Mouse (Mus musculus) forebrain, embryonic 12.5 days (tissue): ENCODE data around the gene Nacc2. TPM values are rescaled to one million over a fixed set of nuclear protein-coding genes. Genes with fewer than 3 reads are reported as not detected.

ENCODE experiments used
- ATAC-seq: fragments of 200-750 bp; cut with Nextera tagmentation; 2 replicates; pipeline ENCODE4 v1.8.0; 2017; ENCODE audit warnings: moderate TSS enrichment; ENCODE audit not compliant: low FRiP score
- H3K27ac ChIP-seq: fragments of 300-500 bp; sonication (generic); 2 replicates; pipeline ENCODE4 v1.5.1; 2016; ENCODE audit warnings: mild to moderate bottlenecking
- H3K27me3 ChIP-seq: fragments of 300-500 bp; sonication (generic); 2 replicates; pipeline ENCODE4 v1.6.1; 2016; ENCODE audit warnings: mild to moderate bottlenecking
- H3K36me3 ChIP-seq: fragments of 300-500 bp; sonication (generic); replicated peaks from 2 replicates; pipeline ENCODE4 v1.6.1; 2016; ENCODE audit warnings: mild to moderate bottlenecking
- H3K4me1 ChIP-seq: fragments of 300-500 bp; sonication (generic); 2 replicates; pipeline ENCODE4 v1.6.1; 2016
- H3K4me2 ChIP-seq: fragments of 300-500 bp; sonication (generic); 2 replicates; pipeline ENCODE4 v1.6.1; 2016; ENCODE audit warnings: mild to moderate bottlenecking, moderate library complexity
- H3K4me3 ChIP-seq: fragments of 300-500 bp; sonication (generic); replicated peaks from 2 replicates; pipeline ENCODE4 v1.5.1; 2016; ENCODE audit warnings: mild to moderate bottlenecking
- H3K9ac ChIP-seq: fragments of 300-500 bp; sonication (generic); 2 replicates; pipeline ENCODE4 v1.6.1; 2016; ENCODE audit warnings: mild to moderate bottlenecking
- H3K9me3 ChIP-seq: fragments of 300-500 bp; sonication (generic); 2 replicates; pipeline ENCODE4 v1.6.1; 2016
- WGBS: fragments of 180-500 bp; shearing (Covaris S2); methylation state at CpG from one replicate; pipeline ENCODE4 v1.1.7; 2016; 5-methylcytosine and 5-hydroxymethylcytosine counted together
- polyA plus RNA-seq: library from polyadenylated mRNA; unstranded; fragments of >200 nt; fragmentation: Nextera tagmentation; extraction: Ambion mirVana; gene quantifications from 2 replicates; pipeline ENCODE4 v1.2.1, GENCODE M21; 2016

The Nacc2 gene
- polyA plus RNA-seq, 1 experiment from 2014 or later = 8.4 TPM

DNA sequence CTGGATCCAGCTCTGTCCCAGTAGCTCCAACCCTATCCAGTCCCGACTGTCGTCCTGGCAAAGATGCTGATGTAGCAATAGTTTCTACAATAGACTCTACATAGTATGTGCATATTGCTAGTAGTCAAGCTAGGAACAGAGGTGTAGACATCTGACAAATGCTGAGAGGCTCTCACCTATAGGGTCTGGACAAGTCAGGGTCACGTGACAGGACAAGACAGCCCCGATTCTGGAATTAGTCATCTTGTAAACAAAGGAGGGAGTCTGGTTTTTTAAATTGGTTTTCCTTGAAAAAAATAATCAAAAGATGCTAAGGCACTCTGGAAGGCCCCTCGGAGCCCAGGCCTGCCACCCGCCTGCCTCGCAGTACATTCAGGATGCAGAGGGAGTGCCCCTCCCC, 66.0 kb downstream of the Nacc2 start:
- H3K9ac ChIP-seq = no peak overlapping the region

DNA sequence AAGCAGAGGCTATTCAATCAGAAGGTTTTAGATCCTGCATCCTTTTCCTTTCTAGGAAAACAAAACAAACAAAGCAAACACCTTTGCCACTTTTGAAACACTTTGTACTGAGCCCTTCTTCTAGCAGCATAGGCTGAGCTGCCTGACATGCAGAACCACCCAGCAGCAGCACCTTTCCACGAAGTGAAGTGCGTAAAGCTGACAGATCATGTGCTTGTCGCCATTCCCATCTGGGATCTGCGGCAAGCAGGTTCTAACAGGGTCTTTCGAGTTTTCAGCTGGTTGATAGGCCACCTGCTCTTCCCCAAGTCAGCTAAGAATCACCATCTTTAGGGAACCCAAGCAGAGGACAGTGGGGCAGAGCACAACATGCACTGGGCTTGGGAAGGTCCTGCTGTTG, 66.8 kb downstream of the Nacc2 start:
- H3K27ac ChIP-seq = no peak overlapping the region; the same call in 1 of the 2 replicates
- H3K9ac ChIP-seq = no peak overlapping the region
- 69% methylated on average over 5 of the region's 5 CpGs for WGBS
- H3K27me3 ChIP-seq = no peaks in the 10 kb centered on the region
- H3K9me3 ChIP-seq = no peaks in the 10 kb centered on the region
- peaks cover 5% of the 10 kb centered on the region for H3K4me1 ChIP-seq
- no peak overlapping the region for H3K4me3 ChIP-seq
- no peak for ATAC-seq
- H3K4me2 ChIP-seq = no peak overlapping the region
- peaks cover 4% of the 10 kb centered on the region; the same call in 1 of the 2 replicates for H3K36me3 ChIP-seq

More for the DNA sequence above, 66.0 kb downstream of the Nacc2 start:
- peaks cover 6% of the 10 kb centered on the region for H3K4me1 ChIP-seq
- H3K36me3 ChIP-seq = peaks cover 4% of the 10 kb centered on the region; the same call in 1 of the 2 replicates
- no peaks in the 10 kb centered on the region for H3K27me3 ChIP-seq
- H3K9me3 ChIP-seq = no peaks in the 10 kb centered on the region
- H3K27ac ChIP-seq = no peak overlapping the region
- 81% methylated on average over 7 of the region's 7 CpGs for WGBS
- H3K4me3 ChIP-seq = no peak overlapping the region
- ATAC-seq = no peak
- H3K4me2 ChIP-seq = no peak overlapping the region

DNA sequence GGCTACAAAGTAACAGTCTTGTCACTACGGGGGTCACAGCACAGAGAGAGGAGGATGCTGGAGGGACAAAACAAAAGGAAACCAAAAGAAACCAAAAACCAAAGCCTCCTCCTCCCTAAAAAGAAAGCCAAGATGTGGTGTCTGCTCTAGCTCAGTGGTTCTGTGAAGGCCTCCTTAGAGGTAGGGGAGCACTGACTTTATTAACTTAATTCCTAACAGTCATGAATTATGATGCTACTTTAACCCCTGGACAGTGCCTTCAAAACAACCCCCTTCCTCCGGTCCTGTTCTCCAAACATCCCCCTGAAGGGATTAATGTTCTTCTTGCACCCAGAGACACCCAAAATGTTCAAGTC, 67.3 kb downstream of the Nacc2 start:
- Histone ChIP-seq H3K9ac (no peak overlapping the region), H3K27me3 (no peaks in the 10 kb centered on the region), H3K27ac (no peak overlapping the region), H3K9me3 (no peaks in the 10 kb centered on the region), H3K36me3 (peaks cover 4% of the 10 kb centered on the region; the same call in 1 of the 2 replicates), H3K4me1 (no peaks in the 10 kb centered on the region; the same call in none of the 2 replicates), H3K4me2 (no peak overlapping the region), H3K4me3 (no peak overlapping the region)
- ATAC-seq = no peak
- 52% methylated on average over 2 of the region's 2 CpGs for WGBS

DNA sequence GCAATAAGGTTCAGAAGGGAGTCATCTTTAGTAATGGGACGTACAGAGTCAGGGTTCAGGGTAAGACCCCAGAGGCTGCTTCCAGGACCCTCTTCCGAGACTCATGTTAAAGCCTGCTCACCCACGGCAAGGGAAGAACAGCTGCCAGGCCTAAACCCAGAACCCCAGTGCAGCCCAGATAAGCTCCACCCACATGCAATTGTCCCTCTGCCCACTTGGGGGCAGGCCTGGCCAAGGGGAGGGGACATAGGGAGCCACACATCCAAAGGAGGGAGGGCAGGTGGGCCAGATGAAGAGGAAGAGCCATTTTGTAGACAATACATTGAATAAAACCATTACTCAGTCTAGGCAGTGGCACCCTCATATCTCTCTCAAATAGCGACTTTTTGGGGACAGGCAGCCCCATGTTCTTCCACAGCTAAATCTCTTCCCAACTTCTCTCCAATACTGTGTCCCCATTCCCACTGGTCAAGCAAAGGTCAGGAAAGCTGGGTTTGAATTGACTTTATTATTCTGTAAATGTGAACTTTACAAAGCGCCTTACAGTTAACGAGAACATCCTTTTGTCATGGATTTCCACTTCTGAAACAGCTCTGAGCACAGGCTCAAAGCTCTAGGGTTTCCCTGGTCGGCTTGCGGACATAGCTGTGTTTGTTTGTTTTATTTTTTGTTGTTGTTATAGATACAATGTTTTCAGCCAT, 67.8 kb downstream of the Nacc2 start:
- Histone ChIP-seq H3K27me3 (no peaks in the 10 kb centered on the region), H3K4me1 (no peaks in the 10 kb centered on the region; the same call in none of the 2 replicates), H3K4me3 (no peak overlapping the region), H3K9me3 (no peaks in the 10 kb centered on the region), H3K27ac (no peak overlapping the region), H3K4me2 (no peak overlapping the region), H3K9ac (no peak overlapping the region), H3K36me3 (peaks cover 4% of the 10 kb centered on the region; the same call in 1 of the 2 replicates)
- 40% methylated on average over 8 of the region's 8 CpGs for WGBS
- ATAC-seq = peak; percentile 81; the same call in 1 of the 2 replicates

DNA sequence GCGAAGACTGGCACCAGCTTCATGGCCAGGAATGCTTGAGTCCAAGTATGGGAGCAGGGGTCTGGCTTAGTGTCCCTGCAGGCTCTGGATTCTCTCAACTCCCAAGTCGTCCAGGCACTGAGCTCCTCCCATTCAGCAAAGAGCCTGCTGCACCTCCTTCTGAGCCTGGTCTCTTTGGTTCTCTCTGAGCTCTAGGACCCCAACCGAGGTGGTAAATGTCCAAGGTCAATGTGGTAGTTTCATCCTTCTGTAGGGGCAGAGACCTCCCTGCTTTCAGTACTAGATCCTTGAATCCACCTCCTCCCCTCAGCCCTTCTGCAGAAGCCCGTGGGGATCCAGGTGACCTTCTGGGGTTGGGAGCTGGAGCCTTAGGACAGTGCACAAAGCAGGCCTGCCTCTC, 70.2 kb downstream of the Nacc2 start:
- Histone ChIP-seq H3K4me2 (no peak overlapping the region), H3K4me1 (no peaks in the 10 kb centered on the region; the same call in 1 of the 2 replicates), H3K27me3 (peaks cover 5% of the 10 kb centered on the region; the same call in 1 of the 2 replicates), H3K36me3 (no peaks in the 10 kb centered on the region), H3K9ac (no peak overlapping the region), H3K9me3 (no peaks in the 10 kb centered on the region), H3K27ac (no peak overlapping the region), H3K4me3 (no peak overlapping the region)
- no peak for ATAC-seq
- WGBS = 54% methylated on average over 4 of the region's 4 CpGs

DNA sequence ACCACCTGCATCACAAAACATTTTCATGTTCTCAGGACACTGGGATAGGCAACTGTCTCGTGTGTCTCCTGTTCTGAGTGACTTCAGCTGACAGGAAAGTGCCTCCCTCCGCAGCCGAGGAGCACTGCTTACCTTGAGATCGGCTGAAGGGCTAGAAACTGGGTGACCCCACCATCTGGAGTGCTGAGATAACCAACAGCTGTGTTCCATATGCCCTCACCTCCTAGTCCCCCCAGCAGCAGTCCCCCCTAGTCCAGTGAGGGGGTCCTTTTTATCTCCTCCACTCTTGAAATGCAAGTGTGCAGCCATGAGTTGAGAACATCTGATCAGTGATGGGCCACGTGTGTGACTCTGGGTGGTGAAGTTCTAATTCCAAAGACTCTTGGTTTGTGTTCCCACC, 74.2 kb downstream of the Nacc2 start:
- H3K27ac ChIP-seq = no peak overlapping the region
- no peaks in the 10 kb centered on the region for H3K9me3 ChIP-seq
- no peak overlapping the region for H3K4me3 ChIP-seq
- H3K4me2 ChIP-seq = no peak overlapping the region
- no peak for ATAC-seq
- 82% methylated on average over 5 of the region's 5 CpGs for WGBS
- H3K9ac ChIP-seq = no peak overlapping the region
- no peaks in the 10 kb centered on the region for H3K36me3 ChIP-seq
- peaks cover 8% of the 10 kb centered on the region; the same call in 1 of the 2 replicates for H3K27me3 ChIP-seq
- no peaks in the 10 kb centered on the region for H3K4me1 ChIP-seq

DNA sequence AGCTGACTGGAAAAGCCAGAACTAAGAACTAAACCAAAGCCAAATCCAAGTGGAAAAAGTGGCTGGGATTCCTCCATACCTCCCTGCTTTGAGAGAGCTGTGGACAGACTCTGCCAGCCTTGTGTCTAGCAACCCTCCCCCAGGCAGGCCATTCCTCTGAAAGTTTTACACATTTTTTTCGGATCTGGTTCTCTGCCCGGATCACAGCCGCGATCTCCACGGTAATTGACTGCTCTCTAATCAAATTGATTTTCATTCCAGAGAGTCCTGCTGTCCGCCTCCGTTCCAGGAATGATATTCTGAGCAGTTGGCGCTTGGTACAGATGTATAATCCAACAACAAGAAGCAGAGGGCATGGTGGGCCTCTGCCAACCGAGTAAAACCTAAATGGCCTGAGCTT, 78.8 kb downstream of the Nacc2 start:
- H3K9me3 ChIP-seq = no peaks in the 10 kb centered on the region
- 0 out of 2 replicates have a peak, but pooled peaks cover 3% of the 10 kb centered on the region for H3K27me3 ChIP-seq
- 89% methylated on average over 9 of the region's 9 CpGs for WGBS
- H3K4me3 ChIP-seq = no peak overlapping the region
- H3K4me1 ChIP-seq = no peaks in the 10 kb centered on the region
- H3K36me3 ChIP-seq = no peaks in the 10 kb centered on the region
- H3K4me2 ChIP-seq = no peak overlapping the region
- no peak for ATAC-seq
- no peak overlapping the region for H3K9ac ChIP-seq
- no peak overlapping the region for H3K27ac ChIP-seq

DNA sequence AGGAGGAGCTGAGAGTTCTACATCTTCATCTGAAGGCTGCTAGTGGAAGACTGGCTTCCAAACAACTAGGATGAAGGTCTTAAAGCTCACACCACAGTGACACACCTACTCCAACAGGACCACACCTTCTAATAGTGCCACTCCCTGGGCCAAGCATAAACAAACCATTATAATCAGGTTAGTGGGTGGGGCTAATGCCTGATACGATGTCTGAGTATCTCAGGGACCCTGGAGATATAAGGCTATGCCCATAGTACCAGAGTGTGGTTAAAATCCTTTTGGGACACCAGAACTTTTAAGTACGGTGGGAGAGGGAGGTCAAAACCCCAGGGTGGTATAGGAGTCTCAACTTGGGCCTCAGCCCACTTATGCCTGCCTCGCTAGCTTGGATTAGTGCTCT, 80.4 kb downstream of the Nacc2 start:
- Histone ChIP-seq H3K4me1 (no peaks in the 10 kb centered on the region), H3K9me3 (no peaks in the 10 kb centered on the region), H3K27me3 (0 out of 2 replicates have a peak, but pooled peaks cover 3% of the 10 kb centered on the region), H3K4me2 (no peak overlapping the region), H3K9ac (no peak overlapping the region), H3K4me3 (no peak overlapping the region), H3K27ac (no peak overlapping the region), H3K36me3 (no peaks in the 10 kb centered on the region)
- ATAC-seq = no peak
- WGBS = 82% methylated on average over 3 of the region's 3 CpGs

DNA sequence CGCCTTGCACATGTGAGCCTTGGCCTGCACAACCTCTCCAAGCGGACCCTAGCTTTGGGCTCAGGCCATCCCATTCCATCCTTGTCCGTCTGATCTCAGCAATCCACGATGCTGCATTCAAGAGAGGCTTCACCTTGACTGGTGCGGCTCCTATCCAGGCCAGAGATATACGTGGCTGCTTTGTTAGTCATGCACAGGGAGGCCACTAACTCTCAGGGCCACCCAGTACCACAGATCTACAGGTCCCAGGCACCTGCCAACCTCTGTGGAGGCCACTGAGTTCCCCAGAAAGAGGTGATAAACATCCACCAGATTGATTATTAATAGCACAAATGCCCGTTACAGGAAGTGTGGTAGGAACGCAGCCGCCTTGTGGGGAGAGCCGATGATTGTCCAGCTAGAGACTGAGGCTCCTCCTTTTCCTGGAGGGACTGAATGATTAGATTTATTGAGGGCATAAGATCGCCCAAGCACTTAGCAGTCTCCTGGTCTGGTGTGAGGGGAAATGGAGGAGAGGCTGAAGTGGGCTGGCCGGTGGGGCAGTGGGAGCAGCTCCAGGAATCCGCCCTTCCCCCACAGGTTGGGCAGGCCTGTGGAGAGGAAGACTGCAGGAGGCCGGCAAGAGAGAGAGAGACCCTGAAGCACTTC, 81.7 kb downstream of the Nacc2 start:
- H3K9ac ChIP-seq = no peak overlapping the region

DNA sequence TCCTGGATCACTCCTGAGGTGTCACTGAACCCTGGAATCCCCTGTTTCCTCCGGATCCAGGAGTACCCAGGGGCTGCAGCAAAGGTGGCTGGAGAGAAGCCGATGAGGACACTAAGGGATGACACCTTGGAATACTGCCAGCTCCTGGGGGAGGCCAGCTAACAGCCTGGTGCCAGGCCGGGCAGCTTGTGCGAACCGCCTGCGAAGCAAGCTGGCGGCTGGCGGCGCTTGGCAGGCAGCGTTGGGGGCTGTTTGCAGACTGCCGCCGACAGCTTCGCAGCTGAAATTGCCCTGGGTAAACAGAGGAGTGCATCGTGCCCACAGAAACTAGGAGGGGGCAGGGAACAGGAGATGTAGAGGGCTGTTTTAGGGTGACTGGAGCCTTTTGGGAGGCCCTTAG, 83.1 kb downstream of the Nacc2 start:
- no peak for ATAC-seq

More for the DNA sequence above, 81.7 kb downstream of the Nacc2 start:
- H3K36me3 ChIP-seq = no peaks in the 10 kb centered on the region
- H3K4me1 ChIP-seq = no peaks in the 10 kb centered on the region
- 0 out of 2 replicates have a peak, but pooled peaks cover 3% of the 10 kb centered on the region for H3K27me3 ChIP-seq
- H3K9me3 ChIP-seq = no peaks in the 10 kb centered on the region
- H3K4me2 ChIP-seq = no peak overlapping the region
- no peak overlapping the region for H3K27ac ChIP-seq
- H3K4me3 ChIP-seq = no peak overlapping the region
- ATAC-seq = no peak
- WGBS = 68% methylated on average over 14 of the region's 14 CpGs

DNA sequence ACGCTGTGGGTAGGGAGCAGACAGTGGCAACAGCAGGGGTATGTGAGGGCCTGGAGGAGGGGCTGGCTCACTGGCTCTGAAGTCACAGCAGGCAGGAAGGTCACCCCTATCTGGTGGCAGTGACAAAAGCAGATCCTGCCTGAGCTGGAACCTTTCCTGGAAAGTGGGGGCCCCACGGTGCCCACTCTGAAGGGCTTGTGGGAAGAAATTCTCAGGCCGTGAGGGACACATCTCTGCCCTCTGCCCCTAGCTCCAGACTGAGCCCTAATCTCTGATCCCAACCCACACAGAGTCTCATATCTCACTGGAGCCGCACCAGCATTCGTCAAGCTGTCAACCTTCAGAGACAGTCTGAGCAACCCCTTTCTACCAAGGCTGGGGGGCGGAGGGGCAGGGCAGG, 85.6 kb downstream of the Nacc2 start:
- H3K4me2 ChIP-seq = no peak overlapping the region
- H3K27ac ChIP-seq = no peak overlapping the region
- H3K27me3 ChIP-seq = peaks cover 2% of the 10 kb centered on the region; the same call in 1 of the 2 replicates
- no peaks in the 10 kb centered on the region for H3K9me3 ChIP-seq
- no peak overlapping the region for H3K9ac ChIP-seq
- ATAC-seq = no peak
- 82% methylated on average over 6 of the region's 6 CpGs for WGBS
- H3K4me3 ChIP-seq = no peak overlapping the region
- H3K4me1 ChIP-seq = no peaks in the 10 kb centered on the region
- H3K36me3 ChIP-seq = no peaks in the 10 kb centered on the region

More for the DNA sequence above, 83.1 kb downstream of the Nacc2 start:
- Histone ChIP-seq H3K4me1 (no peaks in the 10 kb centered on the region), H3K9ac (no peak overlapping the region), H3K27me3 (peaks cover 2% of the 10 kb centered on the region; the same call in 1 of the 2 replicates), H3K9me3 (no peaks in the 10 kb centered on the region), H3K36me3 (no peaks in the 10 kb centered on the region), H3K27ac (no peak overlapping the region), H3K4me2 (no peak overlapping the region), H3K4me3 (no peak overlapping the region)
- whole genome bisulfite sequencing = 70% methylated on average over 14 of the region's 14 CpGs

DNA sequence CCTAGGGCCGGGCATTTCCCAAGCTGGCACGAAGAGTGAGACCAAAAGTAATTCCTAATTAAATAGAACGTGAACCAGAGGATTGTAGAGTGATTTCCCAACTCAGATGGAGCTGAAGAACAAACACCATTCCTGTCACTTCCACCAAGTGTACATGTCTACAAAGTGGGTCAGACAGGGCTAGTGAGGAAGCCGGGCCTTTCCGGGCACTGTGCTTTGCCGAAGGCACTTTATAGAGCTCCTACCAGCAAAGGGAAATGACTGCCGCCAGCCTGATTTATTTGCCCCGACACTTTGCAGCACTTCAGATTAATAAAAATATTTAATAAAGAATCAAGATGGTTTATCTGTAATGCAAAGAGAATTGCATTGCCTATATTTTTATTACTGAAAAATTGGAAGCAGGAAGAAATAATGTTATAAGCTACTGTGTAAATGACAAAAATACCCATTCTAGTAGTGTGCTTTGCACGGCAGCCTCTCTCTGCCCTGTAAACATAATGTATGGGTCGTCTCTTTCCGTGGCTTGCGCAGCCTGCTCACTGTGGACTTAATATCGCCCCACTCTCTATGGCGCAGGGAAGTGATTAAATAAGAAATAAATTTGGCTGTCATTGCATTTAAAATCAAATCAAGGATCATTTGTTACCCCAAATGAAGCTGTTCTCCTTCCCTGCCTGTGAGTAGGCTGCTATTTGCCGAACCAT, 88.5 kb downstream of the Nacc2 start:
- no peaks in the 10 kb centered on the region for H3K36me3 ChIP-seq
- H3K9me3 ChIP-seq = no peaks in the 10 kb centered on the region
- 88% methylated on average over 15 of the region's 15 CpGs for WGBS
- H3K4me2 ChIP-seq = no peak overlapping the region
- no peak overlapping the region for H3K4me3 ChIP-seq
- no peak for ATAC-seq
- H3K27me3 ChIP-seq = peaks cover 9% of the 10 kb centered on the region; the same call in 1 of the 2 replicates
- no peak overlapping the region for H3K27ac ChIP-seq
- no peak overlapping the region for H3K9ac ChIP-seq
- H3K4me1 ChIP-seq = no peaks in the 10 kb centered on the region
